Mouse (Mus musculus) bone marrow, adult 2 months (tissue): ENCODE data around the gene Adamts10. TPM values are rescaled to one million over a fixed set of nuclear protein-coding genes. Genes with fewer than 3 reads are reported as not detected.

Experiments
- H3K27ac ChIP-seq: fragments of 200-500 bp; 2 replicates; pipeline ENCODE4 v1.5.1; 2012; ENCODE audit warnings: low read depth, mild to moderate bottlenecking, control low read depth, inconsistent platforms, low read length; ENCODE audit not compliant: control insufficient read depth, poor library complexity, insufficient read depth
- H3K4me1 ChIP-seq: fragments of 200-500 bp; 2 replicates; pipeline ENCODE4 v1.6.1; 2011; ENCODE audit warnings: low read length; ENCODE audit not compliant: control insufficient read depth, insufficient read depth
- H3K4me3 ChIP-seq: fragments of 200-500 bp; replicated peaks from 2 replicates; pipeline ENCODE3; 2011; ENCODE audit warnings: mild to moderate bottlenecking, low read depth, low read length, control low read depth; ENCODE audit not compliant: control insufficient read depth
- CTCF ChIP-seq: fragments of 200-500 bp; IDR thresholded peaks from 2 replicates; pipeline ENCODE4 v1.5.1; 2011; ENCODE audit warnings: low read length, control low read depth; ENCODE audit not compliant: control insufficient read depth, insufficient read depth
- POLR2A ChIP-seq: fragments of 200-500 bp; IDR thresholded peaks from 2 replicates; pipeline ENCODE4 v1.6.1; 2011; ENCODE audit warnings: low read depth, mild to moderate bottlenecking, control low read depth, low read length, borderline replicate concordance; ENCODE audit not compliant: control insufficient read depth
- WGBS: fragments of 180-500 bp; shearing (Covaris S2); methylation state at CpG from one replicate; pipeline ENCODE4 v1.1.7; 2018; 5-methylcytosine and 5-hydroxymethylcytosine counted together
- polyA plus RNA-seq: library from polyadenylated mRNA; stranded (reverse); fragments of >200 nt; gene quantifications from 2 replicates; pipeline ENCODE4 v1.2.4, GENCODE M21; 2011; ENCODE audit warnings: low replicate concordance; ENCODE audit not compliant: missing spikeins, insufficient read depth, insufficient read length

Gene Adamts10
- polyA plus RNA-seq, 1 experiment, result 37.3 TPM

DNA sequence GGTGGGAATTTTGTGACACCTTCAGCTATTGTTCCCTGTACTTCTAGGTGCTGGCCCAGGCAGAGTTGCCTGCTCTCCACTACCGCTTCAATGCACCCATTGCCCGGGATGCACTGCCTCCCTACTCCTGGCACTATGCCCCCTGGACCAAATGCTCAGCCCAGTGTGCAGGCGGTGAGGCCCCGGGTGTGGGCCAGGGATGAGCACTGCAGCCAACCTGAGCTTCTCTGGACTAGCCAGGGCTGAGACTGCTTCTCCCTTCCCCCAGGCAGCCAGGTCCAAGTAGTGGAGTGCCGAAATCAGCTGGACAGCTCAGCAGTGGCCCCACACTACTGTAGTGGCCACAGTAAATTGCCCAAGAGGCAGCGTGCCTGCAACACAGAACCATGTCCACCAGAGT lies 25.2 kb downstream of the Adamts10 start:
- 86% methylated on average over 6 of the region's 6 CpGs for WGBS
- Histone ChIP-seq H3K27ac (no peak overlapping the region), H3K4me1 (no peaks in the 10 kb centered on the region; the same call in none of the 2 replicates), H3K4me3 (no peak overlapping the region)
- TF ChIP-seq POLR2A (no peak), CTCF (no peak)

DNA sequence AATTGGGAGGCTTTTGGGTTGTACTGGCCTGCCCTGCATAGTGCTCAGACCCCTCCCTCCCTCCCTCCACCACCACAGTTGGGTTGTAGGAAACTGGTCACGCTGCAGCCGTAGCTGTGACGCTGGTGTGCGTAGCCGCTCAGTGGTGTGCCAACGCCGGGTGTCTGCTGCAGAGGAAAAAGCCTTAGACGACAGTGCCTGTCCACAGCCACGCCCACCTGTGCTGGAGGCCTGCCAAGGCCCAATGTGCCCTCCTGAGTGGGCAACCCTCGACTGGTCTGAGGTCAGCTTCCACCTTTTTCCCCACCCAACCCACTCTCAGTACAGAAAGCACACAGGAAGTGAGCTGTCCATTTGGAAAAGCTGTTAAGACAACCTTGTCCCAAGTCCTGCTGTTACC lies 26.4 kb downstream of the Adamts10 start:
- Histone ChIP-seq H3K27ac (no peak overlapping the region; the same call in 1 of the 2 replicates), H3K4me3 (no peak overlapping the region), H3K4me1 (no peaks in the 10 kb centered on the region; the same call in none of the 2 replicates)
- 50% methylated on average over 10 of the region's 10 CpGs for WGBS
- no peak for TF ChIP-seq POLR2A

- TF ChIP-seq CTCF (no peak), POLR2A (no peak)
- H3K27ac ChIP-seq, result no peak overlapping the region
- no peaks in the 10 kb centered on the region; the same call in none of the 2 replicates for H3K4me1 ChIP-seq
- no peak overlapping the region for H3K4me3 ChIP-seq
- WGBS, result 45% methylated on average over 4 of the region's 4 CpGs
Observed at GRCm38 (mm10) chr17:33552113-33552512, 28.1 kb downstream of the Adamts10 start.

DNA sequence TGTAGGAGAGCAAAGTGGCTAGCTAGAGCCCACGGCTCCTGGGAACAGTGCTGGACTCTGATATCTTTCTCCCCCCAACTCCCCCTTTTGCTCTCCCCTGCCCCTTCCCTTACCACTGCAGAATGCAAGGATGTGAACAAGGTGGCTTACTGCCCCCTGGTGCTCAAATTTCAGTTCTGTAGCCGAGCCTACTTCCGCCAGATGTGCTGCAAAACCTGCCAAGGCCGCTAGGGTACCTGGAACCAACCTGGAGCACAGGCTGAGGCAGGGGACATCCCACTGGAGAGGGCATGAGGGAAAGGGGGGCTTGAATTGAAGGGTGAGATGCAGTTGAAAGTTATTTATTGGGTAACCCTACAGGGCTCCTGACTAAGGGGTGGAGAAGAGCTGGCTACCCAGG lies 29.0 kb downstream of the Adamts10 start:
- H3K4me1 ChIP-seq, result no peaks in the 10 kb centered on the region; the same call in none of the 2 replicates
- WGBS, result 46% methylated on average over 4 of the region's 4 CpGs
- no peak overlapping the region for H3K4me3 ChIP-seq
- TF ChIP-seq CTCF, result peak; percentile 78
- no peak for TF ChIP-seq POLR2A
- no peak overlapping the region for H3K27ac ChIP-seq

GRCm38 (mm10) chr17:33554536-33554935 lies 30.5 kb downstream of the Adamts10 start:
- no peaks in the 10 kb centered on the region; the same call in none of the 2 replicates for H3K4me1 ChIP-seq
- WGBS, result 83% methylated on average over 1 of the region's 1 CpGs
- TF ChIP-seq POLR2A (no peak), CTCF (no peak)
- H3K27ac ChIP-seq, result peak overlapping the region; percentile 28; the same call in 1 of the 2 replicates
- no peak overlapping the region for H3K4me3 ChIP-seq

GRCm38 (mm10) chr17:33555223-33555855 lies 31.3 kb downstream of the Adamts10 start, which contains the start of gene Myo1f:
Myo1f (plus strand) TSS chr17:33555707.
- TF ChIP-seq POLR2A (no peak), CTCF (no peak)
- H3K27ac ChIP-seq, result peak within 1 kb of the TSS; percentile 71
- under 1% methylated on average over 6 of the region's 6 CpGs for WGBS
- H3K4me1 ChIP-seq, result no peaks in the 10 kb centered on the region; the same call in none of the 2 replicates
- peak within 1 kb of the TSS; percentile 72 for H3K4me3 ChIP-seq

GRCm38 (mm10) chr17:33557922-33558321 lies 33.9 kb downstream of the Adamts10 start:
- 65% methylated on average over 4 of the region's 4 CpGs for WGBS
- no peaks in the 10 kb centered on the region; the same call in 1 of the 2 replicates for H3K4me1 ChIP-seq
- TF ChIP-seq POLR2A, result no peak
- no peak for TF ChIP-seq CTCF
- peak overlapping the region; percentile 34; the same call in 1 of the 2 replicates for H3K27ac ChIP-seq
- peak overlapping the region; percentile 47 for H3K4me3 ChIP-seq

GRCm38 (mm10) chr17:33563527-33564076 lies 39.6 kb downstream of the Adamts10 start:
- H3K27ac ChIP-seq, result peak overlapping the region; percentile 60; the same call in 1 of the 2 replicates
- H3K4me3 ChIP-seq, result no peak overlapping the region
- peaks cover 8% of the 10 kb centered on the region for H3K4me1 ChIP-seq
- TF ChIP-seq CTCF (no peak), POLR2A (no peak)
- WGBS, result 19% methylated on average over 2 of the region's 2 CpGs
